Mouse (Mus musculus) small intestine, adult 2 months (tissue): ENCODE data around the gene Pdpr.
"Not testable (repeated sequence)": the region's sequence is repeated elsewhere in the genome, so short reads cannot be mapped to it uniquely, and the experiment has no call there.

Source experiments
- CTCF ChIP-seq: fragments of 200-500 bp; IDR thresholded peaks from 2 replicates; pipeline ENCODE4 v1.5.1; 2012; ENCODE audit warnings: low read depth, mild to moderate bottlenecking, control low read depth, inconsistent platforms, low read length, moderate library complexity, mixed read lengths; ENCODE audit not compliant: insufficient replicate concordance, insufficient read length; ENCODE audit errors: extremely low read depth
- POLR2A ChIP-seq: fragments of 200-500 bp; IDR thresholded peaks from 2 replicates; pipeline ENCODE4 v1.6.1; 2012; ENCODE audit warnings: low read depth, mild to moderate bottlenecking, control low read depth, inconsistent platforms, low read length, moderate library complexity

GRCm38 (mm10) chr8:111144901-111145459 is 50.5 kb downstream of the Pdpr start:
- not testable (repeated sequence) for TF ChIP-seq CTCF, POLR2A
